Mouse (Mus musculus): ENCODE measurements around the gene U2af2. TPM values are rescaled to one million over a fixed set of nuclear protein-coding genes. Genes with fewer than 3 reads are reported as not detected.
"Not testable (repeated sequence)": the region's sequence is repeated elsewhere in the genome, so short reads cannot be mapped to it uniquely, and the experiment has no call there.

Gene U2af2
- polyA plus RNA-seq, 1 experiment = 222 TPM

DNA sequence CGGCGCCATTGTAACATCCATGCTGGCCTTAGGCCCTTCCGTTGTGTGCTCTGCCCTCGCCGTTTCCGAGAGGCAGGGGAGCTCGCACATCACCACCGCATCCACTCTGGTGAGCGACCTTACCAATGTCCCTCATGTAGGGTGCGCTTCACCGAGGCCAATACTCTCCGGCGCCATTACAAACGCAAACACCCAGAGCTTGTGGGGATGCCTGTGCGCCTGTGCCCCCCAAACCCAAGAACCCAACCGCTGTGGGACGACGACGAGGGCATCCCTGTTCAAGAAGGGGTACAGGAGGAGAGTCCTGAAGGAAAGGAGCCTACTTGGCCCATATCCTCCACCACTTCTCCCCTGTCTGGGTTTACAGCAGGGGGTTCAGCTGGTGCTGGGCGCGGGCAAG, 44.0 kb upstream of the U2af2 start:
- Histone ChIP-seq H3K4me1 (ENCODE audit: control insufficient read depth, insufficient read depth, low read length) (no peaks in the 10 kb centered on the region; the same call in 1 of the 2 replicates), H3K27ac (ENCODE audit: control insufficient read depth, insufficient read depth, low read depth, low read length, poor library complexity) (no peak overlapping the region), H3K4me3 (replicated peaks; ENCODE audit: control insufficient read depth, low read depth, low read length) (no peak overlapping the region)
- WGBS = 93% methylated on average over 21 of the region's 21 CpGs
- TF ChIP-seq POLR2A (IDR thresholded peaks at IDR 0.05; ENCODE audit: borderline replicate concordance, control insufficient read depth, low read depth, low read length) (0 out of 2 replicates have a peak, but pooled peaks have one; percentile 29), CTCF (IDR thresholded peaks at IDR 0.05; ENCODE audit: control insufficient read depth, insufficient read depth, low read length) (no peak)

GRCm38 (mm10) chr7:5019576-5019975, 42.4 kb upstream of the U2af2 start:
- H3K4me1 ChIP-seq (ENCODE audit: control insufficient read depth, insufficient read depth, low read length); H3K4me3 ChIP-seq (replicated peaks; ENCODE audit: control insufficient read depth, low read depth, low read length); H3K27ac ChIP-seq (ENCODE audit: control insufficient read depth, insufficient read depth, low read depth, low read length, poor library complexity): not testable (repeated sequence)
- WGBS = 23% methylated on average over 8 of the region's 8 CpGs

- TF ChIP-seq CTCF (IDR thresholded peaks at IDR 0.05; ENCODE audit: control insufficient read depth, insufficient read depth, low read length) (no peak), POLR2A (IDR thresholded peaks at IDR 0.05; ENCODE audit: borderline replicate concordance, control insufficient read depth, low read depth, low read length) (peak; percentile 82; the same call in 1 of the 2 replicates)
- Histone ChIP-seq H3K4me3 (replicated peaks; ENCODE audit: control insufficient read depth, low read depth, low read length) (peak within 1 kb of the TSS; percentile 73), H3K27ac (ENCODE audit: control insufficient read depth, insufficient read depth, low read depth, low read length, poor library complexity) (peak within 1 kb of the TSS; percentile 88), H3K4me1 (ENCODE audit: control insufficient read depth, insufficient read depth, low read length) (no peaks in the 10 kb centered on the region; the same call in 1 of the 2 replicates)
- under 1% methylated on average over 49 of the region's 49 CpGs for WGBS
These were observed 41.8 kb upstream of the U2af2 start, which contains the start of the genes Zfp865 and Ccdc106 for GRCm38 (mm10) chr7:5020000-5020681. TSS of gene Zfp865 (plus strand) at chr7:5020376. TSS of gene Ccdc106 (plus strand) at chr7:5020553.

DNA sequence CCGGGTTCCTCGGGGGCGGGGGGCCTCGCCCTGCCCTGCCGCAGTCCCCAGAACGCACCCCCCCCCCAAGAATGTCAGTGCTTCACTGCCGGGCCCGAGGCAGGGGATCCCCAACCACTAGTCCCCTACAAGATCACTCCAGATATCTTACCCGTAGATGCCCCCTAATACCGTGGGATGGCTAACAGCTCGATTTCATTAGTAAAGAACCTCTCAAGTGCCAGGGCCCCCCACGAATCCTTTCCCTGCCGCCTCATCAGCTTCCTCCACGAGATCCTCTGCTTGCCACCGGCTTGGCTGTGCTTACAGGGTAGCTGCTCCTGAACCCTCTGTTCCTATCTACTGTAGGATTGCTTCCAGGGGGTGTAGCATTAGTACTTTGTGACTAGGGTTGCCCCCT, 41.3 kb upstream of the U2af2 start:
- peak overlapping the region; percentile 73 for H3K4me3 ChIP-seq (replicated peaks; ENCODE audit: control insufficient read depth, low read depth, low read length)
- H3K4me1 ChIP-seq (ENCODE audit: control insufficient read depth, insufficient read depth, low read length) = no peaks in the 10 kb centered on the region; the same call in 1 of the 2 replicates
- 1% methylated on average over 15 of the region's 15 CpGs for WGBS
- no peak for TF ChIP-seq POLR2A (IDR thresholded peaks at IDR 0.05; ENCODE audit: borderline replicate concordance, control insufficient read depth, low read depth, low read length)
- TF ChIP-seq CTCF (IDR thresholded peaks at IDR 0.05; ENCODE audit: control insufficient read depth, insufficient read depth, low read length) = no peak
- H3K27ac ChIP-seq (ENCODE audit: control insufficient read depth, insufficient read depth, low read depth, low read length, poor library complexity) = peak overlapping the region; percentile 88

GRCm38 (mm10) chr7:5021197-5021596, 40.7 kb upstream of the U2af2 start:
- Histone ChIP-seq H3K4me1 (ENCODE audit: control insufficient read depth, insufficient read depth, low read length) (no peaks in the 10 kb centered on the region), H3K4me3 (replicated peaks; ENCODE audit: control insufficient read depth, low read depth, low read length) (no peak overlapping the region), H3K27ac (ENCODE audit: control insufficient read depth, insufficient read depth, low read depth, low read length, poor library complexity) (no peak overlapping the region)
- 46% methylated on average over 5 of the region's 5 CpGs for WGBS
- TF ChIP-seq CTCF (IDR thresholded peaks at IDR 0.05; ENCODE audit: control insufficient read depth, insufficient read depth, low read length) (no peak), POLR2A (IDR thresholded peaks at IDR 0.05; ENCODE audit: borderline replicate concordance, control insufficient read depth, low read depth, low read length) (no peak)

DNA sequence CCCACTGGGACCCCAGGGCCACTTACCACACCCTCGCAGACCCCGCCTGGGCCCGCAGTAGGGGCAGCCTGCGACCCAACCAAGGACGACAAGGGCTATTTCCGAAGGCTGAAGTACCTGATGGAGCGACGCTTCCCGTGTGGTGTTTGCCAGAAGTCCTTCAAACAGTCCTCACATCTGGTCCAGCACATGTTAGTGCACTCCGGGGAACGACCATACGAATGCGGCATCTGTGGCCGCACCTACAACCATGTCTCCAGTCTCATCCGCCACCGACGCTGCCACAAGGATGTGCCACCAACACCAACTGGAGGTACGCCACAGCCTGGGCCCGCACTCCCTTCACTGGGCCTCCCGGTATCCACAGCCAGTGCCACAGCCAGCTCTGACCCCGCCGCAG, 32.4 kb upstream of the U2af2 start:
- H3K4me1 ChIP-seq (ENCODE audit: control insufficient read depth, insufficient read depth, low read length) = no peaks in the 10 kb centered on the region
- 97% methylated on average over 22 of the region's 22 CpGs for whole genome bisulfite sequencing
- TF ChIP-seq CTCF (IDR thresholded peaks at IDR 0.05; ENCODE audit: control insufficient read depth, insufficient read depth, low read length) (no peak), POLR2A (IDR thresholded peaks at IDR 0.05; ENCODE audit: borderline replicate concordance, control insufficient read depth, low read depth, low read length) (no peak)
- H3K27ac ChIP-seq (ENCODE audit: control insufficient read depth, insufficient read depth, low read depth, low read length, poor library complexity) = no peak overlapping the region
- no peak overlapping the region for H3K4me3 ChIP-seq (replicated peaks; ENCODE audit: control insufficient read depth, low read depth, low read length)

DNA sequence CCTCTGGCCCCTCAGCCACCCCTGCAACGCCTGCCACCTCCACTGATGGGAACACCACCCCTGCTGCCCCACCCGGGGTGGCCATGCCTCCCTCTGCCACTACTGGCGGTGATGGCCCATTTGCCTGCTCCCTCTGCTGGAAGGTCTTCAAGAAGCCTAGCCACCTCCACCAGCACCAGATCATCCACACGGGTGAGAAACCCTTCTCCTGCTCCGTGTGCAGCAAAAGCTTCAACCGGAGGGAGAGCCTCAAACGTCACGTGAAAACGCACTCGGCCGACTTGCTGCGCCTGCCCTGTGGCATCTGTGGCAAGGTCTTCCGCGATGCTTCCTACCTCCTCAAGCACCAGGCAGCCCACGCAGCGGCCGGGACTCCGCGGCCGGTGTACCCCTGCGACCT, 32.0 kb upstream of the U2af2 start:
- no peak for TF ChIP-seq CTCF (IDR thresholded peaks at IDR 0.05; ENCODE audit: control insufficient read depth, insufficient read depth, low read length)
- TF ChIP-seq POLR2A (IDR thresholded peaks at IDR 0.05; ENCODE audit: borderline replicate concordance, control insufficient read depth, low read depth, low read length) = no peak
- 94% methylated on average over 21 of the region's 21 CpGs for WGBS
- Histone ChIP-seq H3K27ac (ENCODE audit: control insufficient read depth, insufficient read depth, low read depth, low read length, poor library complexity) (no peak overlapping the region), H3K4me3 (replicated peaks; ENCODE audit: control insufficient read depth, low read depth, low read length) (no peak overlapping the region), H3K4me1 (ENCODE audit: control insufficient read depth, insufficient read depth, low read length) (no peaks in the 10 kb centered on the region)

- 95% methylated on average over 63 of the region's 63 CpGs for WGBS
- H3K4me3 ChIP-seq (replicated peaks; ENCODE audit: control insufficient read depth, low read depth, low read length) = no peak overlapping the region
- no peak overlapping the region for H3K27ac ChIP-seq (ENCODE audit: control insufficient read depth, insufficient read depth, low read depth, low read length, poor library complexity)
- no peak for TF ChIP-seq CTCF (IDR thresholded peaks at IDR 0.05; ENCODE audit: control insufficient read depth, insufficient read depth, low read length)
- TF ChIP-seq POLR2A (IDR thresholded peaks at IDR 0.05; ENCODE audit: borderline replicate concordance, control insufficient read depth, low read depth, low read length) = no peak
- H3K4me1 ChIP-seq (ENCODE audit: control insufficient read depth, insufficient read depth, low read length) = no peaks in the 10 kb centered on the region
These were observed 31.2 kb upstream of the U2af2 start for GRCm38 (mm10) chr7:5030554-5031275.

Data from bone marrow, adult 2 months (tissue).